Mouse (Mus musculus) hematopoietic stem cell, adult 5-6 weeks (primary cell): Measurements from ENCODE around the gene Crim1. TPM values are rescaled to one million over a fixed set of nuclear protein-coding genes. Genes with fewer than 3 reads are reported as not detected.

Experiments
- ATAC-seq, 2 experiments: fragments of 125-278 bp in 1 of 2; replicated peaks in 1 of 2; 2 replicates each; pipeline ENCODE4 v1.8.0; 2016 to 2017; ENCODE audit warnings: inconsistent platforms in 2 of 2, mild to moderate bottlenecking in 2 of 2, moderate number of reproducible peaks in 2 of 2, low read depth in 1 of 2, moderate TSS enrichment in 1 of 2; ENCODE audit not compliant: low FRiP score in 2 of 2, poor library complexity in 2 of 2, severe bottlenecking in 2 of 2, insufficient read depth in 1 of 2, low TSS enrichment in 1 of 2
- total RNA-seq: library from RNA; stranded (forward); fragments of 172-1452, 232-1000 nt; gene quantifications from 2 replicates; pipeline ENCODE4 v1.2.3, GENCODE M21; 2017

The Crim1 gene
- total RNA-seq, 1 experiment from 2014 or later = 16.9 TPM

- no peak; a peak in 1 of 4 replicates for ATAC-seq
Measured at GRCm38 (mm10) chr17:78298140-78298539, 98.1 kb downstream of the Crim1 start.

GRCm38 (mm10) chr17:78298967-78299540 is 99.0 kb downstream of the Crim1 start:
- no peak for ATAC-seq

GRCm38 (mm10) chr17:78303053-78303452 is 103.0 kb downstream of the Crim1 start:
- no peak for ATAC-seq

- ATAC-seq = no peak
Measured at GRCm38 (mm10) chr17:78304059-78304458, 104.0 kb downstream of the Crim1 start.

- ATAC-seq = no peak
Measured at GRCm38 (mm10) chr17:78306434-78306833, 106.4 kb downstream of the Crim1 start.

GRCm38 (mm10) chr17:78308221-78308620 is 108.2 kb downstream of the Crim1 start:
- ATAC-seq = no peak

GRCm38 (mm10) chr17:78313006-78313405 is 113.0 kb downstream of the Crim1 start:
- ATAC-seq = no peak

- ATAC-seq = no peak
Measured at GRCm38 (mm10) chr17:78313612-78314011, 113.6 kb downstream of the Crim1 start.

- ATAC-seq = no peak
Measured at GRCm38 (mm10) chr17:78315659-78316058, 115.6 kb downstream of the Crim1 start.

- ATAC-seq = no peak
Measured at GRCm38 (mm10) chr17:78317381-78317780, 117.3 kb downstream of the Crim1 start.

GRCm38 (mm10) chr17:78318810-78319209 is 118.8 kb downstream of the Crim1 start:
- ATAC-seq = no peak

- no peak for ATAC-seq
Measured at GRCm38 (mm10) chr17:78321216-78321835, 121.3 kb downstream of the Crim1 start.

- no peak for ATAC-seq
Measured at GRCm38 (mm10) chr17:78322369-78323335, 122.6 kb downstream of the Crim1 start.

GRCm38 (mm10) chr17:78325761-78326332 is 125.8 kb downstream of the Crim1 start:
- no peak for ATAC-seq

GRCm38 (mm10) chr17:78326381-78326780 is 126.3 kb downstream of the Crim1 start:
- ATAC-seq = no peak

GRCm38 (mm10) chr17:78327187-78327586 is 127.1 kb downstream of the Crim1 start:
- ATAC-seq = no peak

GRCm38 (mm10) chr17:78328287-78328686 is 128.2 kb downstream of the Crim1 start:
- no peak; a peak in 1 of 4 replicates for ATAC-seq

GRCm38 (mm10) chr17:78331438-78331837 is 131.4 kb downstream of the Crim1 start:
- no peak for ATAC-seq
